In the genomic region with DNA sequence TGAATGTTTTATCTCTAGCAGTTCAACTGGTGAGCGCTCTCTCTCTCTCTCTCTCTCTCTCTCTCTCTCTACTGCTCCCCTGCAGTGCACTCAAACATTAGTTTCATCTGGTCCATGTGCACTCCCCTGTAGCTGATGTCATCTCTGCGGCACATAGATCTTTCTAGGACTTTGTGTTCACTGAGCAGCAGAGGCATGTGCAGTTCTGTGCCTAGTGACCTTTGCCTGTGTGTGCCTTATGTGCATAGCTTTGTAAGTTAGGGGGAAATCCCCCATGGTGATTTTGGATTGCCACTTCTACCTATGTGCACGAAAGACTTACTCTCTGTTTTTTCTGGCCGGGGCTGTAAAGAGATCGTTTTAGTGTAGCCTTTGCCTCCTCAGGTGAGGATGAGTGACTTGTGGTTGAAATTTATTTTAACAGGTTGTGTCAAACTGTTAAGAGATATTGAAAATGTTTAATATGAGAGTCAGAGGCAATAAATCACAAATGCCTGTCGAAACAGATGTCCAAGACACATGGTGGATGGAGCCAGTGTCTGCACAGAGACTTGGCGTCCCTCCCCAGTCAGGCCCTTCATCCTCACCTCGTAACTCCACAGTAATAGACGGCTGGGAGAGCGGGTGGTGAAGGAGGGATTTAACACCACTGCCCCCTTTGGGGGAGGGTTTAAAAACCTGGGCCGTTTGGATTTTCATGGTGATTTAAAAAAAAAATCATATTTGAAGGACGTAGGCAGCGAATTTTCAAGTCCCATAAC, we compare ENCODE assay signal across 26 mouse cellular contexts.
A peak's percentile ranks its signal among the peaks of the same experiment; 100 is the strongest.
DNase-seq lines count a peak whose midpoint lies in the region; ATAC-seq and TF ChIP-seq lines count a peak whose summit lies in the region.
"Had no signal": no experiment of that assay in that cellular context is flagged by ENCODE, and none has a peak within 500 bp of the region (broad histone marks: within the 10 kb centered on the region; RNA-seq: fewer than 3 reads in every experiment).

No protein-coding gene starts in this region.

- no peaks in the 10 kb centered on the region for H3K36me3 ChIP-seq in liver, adult 2 months (ENCODE audit: control insufficient read depth, insufficient read depth, low read length)
- no peaks in the 10 kb centered on the region for H3K36me3 ChIP-seq in limb, embryonic 12.5 days
- H3K36me3 ChIP-seq in liver, embryonic 15.5 days (replicated peaks), result no peaks in the 10 kb centered on the region
- no peaks in the 10 kb centered on the region for H3K36me3 ChIP-seq in forebrain, embryonic 10.5 days (replicated peaks)
- H3K36me3 ChIP-seq: embryonic facial prominence, embryonic 15.5 days; hindbrain, embryonic 10.5 days; kidney, embryonic 15.5 days; midbrain, embryonic 15.5 days; neural tube, embryonic 12.5 days had no signal

- peak overlapping the region; percentile 16; the same call in 1 of the 2 replicates for H3K4me2 ChIP-seq in limb, embryonic 12.5 days
- H3K4me2 ChIP-seq in liver, embryonic 15.5 days, result no peak overlapping the region
- H3K4me2 ChIP-seq: embryonic facial prominence, embryonic 15.5 days; heart, embryonic 11.5 days; kidney, embryonic 15.5 days; midbrain, embryonic 15.5 days; neural tube, embryonic 12.5 days had no signal

- peak; percentile 64; the same call in 1 of the 2 replicates for ATAC-seq in limb, embryonic 12.5 days (ENCODE audit: insufficient number of reproducible peaks, insufficient read depth, low FRiP score, low TSS enrichment, low read depth)
- peak; percentile 64 for ATAC-seq in liver, embryonic 15.5 days (ENCODE audit: insufficient read depth)
- ATAC-seq: forebrain, embryonic 16.5 days; hindbrain, embryonic 16.5 days; midbrain, embryonic 15.5 days had no signal

- H3K79me2 ChIP-seq in liver, adult 2 months (ENCODE audit: control insufficient read depth, insufficient read depth, low read length), result peaks cover 62% of the 10 kb centered on the region; the same call in 1 of the 2 replicates

- no peaks in the 10 kb centered on the region for H3K9me3 ChIP-seq in limb, embryonic 12.5 days
- no peaks in the 10 kb centered on the region for H3K9me3 ChIP-seq in liver, embryonic 15.5 days (replicated peaks)
- no peaks in the 10 kb centered on the region for H3K9me3 ChIP-seq in forebrain, embryonic 10.5 days
- H3K9me3 ChIP-seq: embryonic facial prominence, embryonic 15.5 days; hindbrain, embryonic 10.5 days; kidney, embryonic 15.5 days; midbrain, embryonic 15.5 days; neural tube, embryonic 12.5 days had no signal

- DNase-seq in cerebellum, postnatal 10 days, result peak; percentile 27 to 43
- DNase-seq in cerebellum, postnatal 25 days, result no peak
- DNase-seq in liver, adult 2 months (ENCODE audit: extremely low read depth, low read depth, low spot score), result peak; percentile 48
- DNase-seq in liver (no peak), MN1 (ENCODE audit: low spot score) (no peak)
- DNase-seq in forebrain, embryonic 10.5 days (ENCODE audit: extremely low spot score, low spot score), result no peak
- DNase-seq: adrenal gland, postnatal 10 days; cerebellum, adult 18-20 months; cerebellum, postnatal 36 days; gastrocnemius, postnatal 25 days; kidney, adult 11 months; lung, postnatal 4 days; retina, postnatal 1 day; right cerebral cortex, postnatal 25 days; thymus, postnatal 25 days had no signal

- H3K4me1 ChIP-seq in liver, adult 2 months (ENCODE audit: control insufficient read depth, insufficient read depth, low read length), result peaks cover 9% of the 10 kb centered on the region
- peaks cover 63% of the 10 kb centered on the region for H3K4me1 ChIP-seq in limb, embryonic 12.5 days (replicated peaks)
- peaks cover 15% of the 10 kb centered on the region; the same call in 1 of the 2 replicates for H3K4me1 ChIP-seq in liver, embryonic 15.5 days (replicated peaks)
- peaks cover 53% of the 10 kb centered on the region for H3K4me1 ChIP-seq in forebrain, embryonic 10.5 days

- TF ChIP-seq POLR2A in liver, adult 2 months (IDR thresholded peaks at IDR 0.05; ENCODE audit: extremely low read depth, insufficient read depth, low read length), result no peak

- no peak overlapping the region for H3K9ac ChIP-seq in liver, adult 2 months (ENCODE audit: low read depth, low read length)
- H3K9ac ChIP-seq in limb, embryonic 12.5 days (replicated peaks), result no peak overlapping the region
- H3K9ac ChIP-seq in liver, embryonic 15.5 days, result no peak overlapping the region
- H3K9ac ChIP-seq: embryonic facial prominence, embryonic 15.5 days; kidney, embryonic 15.5 days; midbrain, embryonic 15.5 days; neural tube, embryonic 12.5 days had no signal

- TF ChIP-seq CTCF in liver, adult 2 months (IDR thresholded peaks at IDR 0.05; ENCODE audit: low read depth, low read length), result no peak

- WGBS in liver, adult 2 months, result 68% methylated on average over 13 of the region's 13 CpGs
- 14% methylated on average over 13 of the region's 13 CpGs for WGBS in limb, embryonic 12.5 days
- WGBS in liver, embryonic 15.5 days (ENCODE audit: insufficient replicate concordance), result 64% methylated on average over 13 of the region's 13 CpGs
- 82% methylated on average over 13 of the region's 13 CpGs for WGBS in forebrain, embryonic 10.5 days

- no peak overlapping the region for H3K27ac ChIP-seq in liver, adult 2 months (replicated peaks; ENCODE audit: insufficient read depth, low read depth, low read length)
- H3K27ac ChIP-seq in limb, embryonic 12.5 days, result peak overlapping the region; percentile 67; the same call in 1 of the 2 replicates
- H3K27ac ChIP-seq in liver, embryonic 15.5 days (replicated peaks), result no peak overlapping the region
- no peak overlapping the region for H3K27ac ChIP-seq in forebrain, embryonic 10.5 days
- H3K27ac ChIP-seq: embryonic facial prominence, embryonic 15.5 days; hindbrain, embryonic 10.5 days; kidney, embryonic 15.5 days; left cerebral cortex, adult 2 months; midbrain, embryonic 15.5 days; neural tube, embryonic 12.5 days had no signal

- H3K4me3 ChIP-seq in liver, adult 2 months (ENCODE audit: insufficient read depth, low read depth, low read length), result no peak overlapping the region
- no peak overlapping the region for H3K4me3 ChIP-seq in limb, embryonic 12.5 days (replicated peaks)
- no peak overlapping the region for H3K4me3 ChIP-seq in liver, embryonic 15.5 days (replicated peaks)
- H3K4me3 ChIP-seq in forebrain, embryonic 10.5 days, result no peak overlapping the region
- H3K4me3 ChIP-seq: embryonic facial prominence, embryonic 15.5 days; hindbrain, embryonic 10.5 days; kidney, embryonic 15.5 days; left cerebral cortex, adult 2 months; midbrain, embryonic 15.5 days; neural tube, embryonic 12.5 days had no signal

- no peaks in the 10 kb centered on the region for H3K27me3 ChIP-seq in liver, adult 2 months (ENCODE audit: control insufficient read depth, insufficient read depth, low read length)
- no peaks in the 10 kb centered on the region for H3K27me3 ChIP-seq in limb, embryonic 12.5 days
- no peaks in the 10 kb centered on the region for H3K27me3 ChIP-seq in liver, embryonic 15.5 days
- H3K27me3 ChIP-seq in forebrain, embryonic 10.5 days (ENCODE audit: poor library complexity, severe bottlenecking), result no peaks in the 10 kb centered on the region
- H3K27me3 ChIP-seq: embryonic facial prominence, embryonic 15.5 days; kidney, embryonic 15.5 days; midbrain, embryonic 15.5 days; neural tube, embryonic 12.5 days had no signal

Comparison
In these comparisons a context has a peak if more than half of its experiments do, and no peak if none do; other contexts are left out.
1. DNase-seq: peak in cerebellum, postnatal 10 days (2 of 2) and liver, adult 2 months (single experiment); none in cerebellum, postnatal 25 days (0 of 2), liver (single experiment), forebrain, embryonic 10.5 days (single experiment) and MN1 (single experiment).